Mouse (Mus musculus): ENCODE results near the gene Dnm1.

GRCm38 (mm10) chr2:32302952-32303351, 50.2 kb downstream of the Dnm1 start:
- TF ChIP-seq POLR2A (IDR thresholded peaks at IDR 0.05; ENCODE audit: control insufficient read depth, extremely low read depth, insufficient read depth, low read length, poor library complexity) (no peak), CTCF (IDR thresholded peaks at IDR 0.05; ENCODE audit: borderline replicate concordance, control insufficient read depth, extremely low read depth, insufficient read depth, low read length, poor library complexity) (no peak)

All from thymus, adult 2 months (tissue).